Mouse (Mus musculus): ENCODE measurements at regions not wholly inside any gene's neighbourhood (a gene's known extent, or its start where the extent isn't known, plus 50 kb on each side); places are given as distances from the start of the nearest gene placed in this dataset.

- no peak for TF ChIP-seq CTCF (IDR thresholded peaks at IDR 0.05; ENCODE audit: control insufficient read depth, insufficient read depth, low read length)
- TF ChIP-seq POLR2A (IDR thresholded peaks at IDR 0.05; ENCODE audit: borderline replicate concordance, control insufficient read depth, low read depth, low read length), result no peak
Observed at GRCm38 (mm10) chr19:25729103-25729502, 56.9 kb downstream of the Dmrt2 start.

Data from bone marrow, adult 2 months (tissue).